Mouse (Mus musculus): Measurements from ENCODE around the gene Pitpna. TPM values are rescaled to one million over a fixed set of nuclear protein-coding genes. Genes with fewer than 3 reads are reported as not detected.

Gene Pitpna
- polyA plus RNA-seq, 1 experiment from 2014 or later = 61.9 TPM

- H3K4me1 ChIP-seq = no peaks in the 10 kb centered on the region
- H3K36me3 ChIP-seq (replicated peaks) = peaks cover 92% of the 10 kb centered on the region
- no peak overlapping the region for H3K4me3 ChIP-seq
- no peaks in the 10 kb centered on the region for H3K9me3 ChIP-seq
- no peaks in the 10 kb centered on the region for H3K27me3 ChIP-seq (ENCODE audit: poor library complexity, severe bottlenecking)
- WGBS = 92% methylated on average over 5 of the region's 5 CpGs
- DNase-seq (ENCODE audit: extremely low spot score, low spot score) = no peak
- H3K27ac ChIP-seq = no peak overlapping the region
Observed at GRCm38 (mm10) chr11:75604826-75605225, 16.9 kb downstream of the Pitpna start.

- H3K4me3 ChIP-seq = no peak overlapping the region
- no peaks in the 10 kb centered on the region for H3K4me1 ChIP-seq
- WGBS = 92% methylated on average over 1 of the region's 1 CpGs
- no peak for DNase-seq (ENCODE audit: extremely low spot score, low spot score)
- no peaks in the 10 kb centered on the region for H3K9me3 ChIP-seq
- H3K36me3 ChIP-seq (replicated peaks) = peaks cover 92% of the 10 kb centered on the region
- H3K27ac ChIP-seq = no peak overlapping the region
- no peaks in the 10 kb centered on the region for H3K27me3 ChIP-seq (ENCODE audit: poor library complexity, severe bottlenecking)
Observed at GRCm38 (mm10) chr11:75605318-75605717, 17.4 kb downstream of the Pitpna start.

GRCm38 (mm10) chr11:75608776-75609175 lies 20.9 kb downstream of the Pitpna start:
- Histone ChIP-seq H3K27me3 (ENCODE audit: poor library complexity, severe bottlenecking) (no peaks in the 10 kb centered on the region), H3K4me3 (no peak overlapping the region), H3K27ac (no peak overlapping the region), H3K9me3 (no peaks in the 10 kb centered on the region), H3K36me3 (replicated peaks) (peaks cover 93% of the 10 kb centered on the region), H3K4me1 (no peaks in the 10 kb centered on the region)
- DNase-seq (ENCODE audit: extremely low spot score, low spot score) = no peak
- 93% methylated on average over 5 of the region's 5 CpGs for WGBS

GRCm38 (mm10) chr11:75610021-75610420 lies 22.1 kb downstream of the Pitpna start:
- DNase-seq (ENCODE audit: extremely low spot score, low spot score) = no peak
- H3K36me3 ChIP-seq (replicated peaks) = peaks cover 95% of the 10 kb centered on the region
- whole genome bisulfite sequencing = 85% methylated on average over 2 of the region's 2 CpGs
- H3K9me3 ChIP-seq = no peaks in the 10 kb centered on the region
- no peak overlapping the region for H3K27ac ChIP-seq
- no peak overlapping the region for H3K4me3 ChIP-seq
- no peaks in the 10 kb centered on the region for H3K27me3 ChIP-seq (ENCODE audit: poor library complexity, severe bottlenecking)
- no peaks in the 10 kb centered on the region for H3K4me1 ChIP-seq

- Histone ChIP-seq H3K4me3 (no peak overlapping the region), H3K36me3 (replicated peaks) (peaks cover 90% of the 10 kb centered on the region), H3K27me3 (ENCODE audit: poor library complexity, severe bottlenecking) (no peaks in the 10 kb centered on the region), H3K4me1 (no peaks in the 10 kb centered on the region), H3K9me3 (no peaks in the 10 kb centered on the region), H3K27ac (no peak overlapping the region)
- WGBS = 95% methylated on average over 1 of the region's 1 CpGs
- no peak for DNase-seq (ENCODE audit: extremely low spot score, low spot score)
Observed at GRCm38 (mm10) chr11:75614769-75615168, 26.9 kb downstream of the Pitpna start.

GRCm38 (mm10) chr11:75615556-75615955 lies 27.7 kb downstream of the Pitpna start:
- H3K27ac ChIP-seq = no peak overlapping the region
- WGBS = 89% methylated on average over 2 of the region's 2 CpGs
- no peaks in the 10 kb centered on the region for H3K27me3 ChIP-seq (ENCODE audit: poor library complexity, severe bottlenecking)
- no peaks in the 10 kb centered on the region for H3K4me1 ChIP-seq
- DNase-seq (ENCODE audit: extremely low spot score, low spot score) = no peak
- no peak overlapping the region for H3K4me3 ChIP-seq
- H3K36me3 ChIP-seq (replicated peaks) = peaks cover 90% of the 10 kb centered on the region
- no peaks in the 10 kb centered on the region for H3K9me3 ChIP-seq

GRCm38 (mm10) chr11:75619133-75619532 lies 31.2 kb downstream of the Pitpna start:
- no peaks in the 10 kb centered on the region for H3K27me3 ChIP-seq (ENCODE audit: poor library complexity, severe bottlenecking)
- peaks cover 87% of the 10 kb centered on the region for H3K36me3 ChIP-seq (replicated peaks)
- 87% methylated on average over 5 of the region's 5 CpGs for WGBS
- H3K4me1 ChIP-seq = no peaks in the 10 kb centered on the region
- H3K9me3 ChIP-seq = no peaks in the 10 kb centered on the region
- H3K27ac ChIP-seq = no peak overlapping the region
- H3K4me3 ChIP-seq = no peak overlapping the region
- DNase-seq (ENCODE audit: extremely low spot score, low spot score) = no peak

GRCm38 (mm10) chr11:75620136-75620780 lies 32.4 kb downstream of the Pitpna start:
- no peaks in the 10 kb centered on the region for H3K4me1 ChIP-seq
- H3K36me3 ChIP-seq (replicated peaks) = peaks cover 83% of the 10 kb centered on the region
- H3K9me3 ChIP-seq = no peaks in the 10 kb centered on the region
- H3K4me3 ChIP-seq = no peak overlapping the region
- no peaks in the 10 kb centered on the region for H3K27me3 ChIP-seq (ENCODE audit: poor library complexity, severe bottlenecking)
- 94% methylated on average over 12 of the region's 12 CpGs for WGBS
- H3K27ac ChIP-seq = no peak overlapping the region
- DNase-seq (ENCODE audit: extremely low spot score, low spot score) = no peak

GRCm38 (mm10) chr11:75621426-75621825 lies 33.5 kb downstream of the Pitpna start:
- Histone ChIP-seq H3K9me3 (no peaks in the 10 kb centered on the region), H3K27me3 (ENCODE audit: poor library complexity, severe bottlenecking) (no peaks in the 10 kb centered on the region), H3K27ac (no peak overlapping the region), H3K4me1 (no peaks in the 10 kb centered on the region), H3K36me3 (replicated peaks) (peaks cover 85% of the 10 kb centered on the region), H3K4me3 (no peak overlapping the region)
- no peak for DNase-seq (ENCODE audit: extremely low spot score, low spot score)
- WGBS = 89% methylated on average over 2 of the region's 2 CpGs

- Histone ChIP-seq H3K9me3 (no peaks in the 10 kb centered on the region), H3K4me3 (no peak overlapping the region), H3K27me3 (ENCODE audit: poor library complexity, severe bottlenecking) (no peaks in the 10 kb centered on the region), H3K27ac (no peak overlapping the region), H3K36me3 (replicated peaks) (peaks cover 85% of the 10 kb centered on the region), H3K4me1 (no peaks in the 10 kb centered on the region)
- no peak for DNase-seq (ENCODE audit: extremely low spot score, low spot score)
- WGBS = 91% methylated on average over 2 of the region's 2 CpGs
Observed at GRCm38 (mm10) chr11:75622588-75623329, 34.9 kb downstream of the Pitpna start.

GRCm38 (mm10) chr11:75624102-75624554 lies 36.2 kb downstream of the Pitpna start:
- no peak for DNase-seq (ENCODE audit: extremely low spot score, low spot score)
- Histone ChIP-seq H3K4me1 (no peaks in the 10 kb centered on the region), H3K36me3 (replicated peaks) (peaks cover 85% of the 10 kb centered on the region), H3K27ac (0 out of 2 replicates have a peak overlapping the region, but pooled peaks have one; percentile 11), H3K9me3 (no peaks in the 10 kb centered on the region), H3K4me3 (no peak overlapping the region), H3K27me3 (ENCODE audit: poor library complexity, severe bottlenecking) (no peaks in the 10 kb centered on the region)
- WGBS = 71% methylated on average over 2 of the region's 2 CpGs

- no peaks in the 10 kb centered on the region for H3K27me3 ChIP-seq (ENCODE audit: poor library complexity, severe bottlenecking)
- no peaks in the 10 kb centered on the region for H3K9me3 ChIP-seq
- DNase-seq (ENCODE audit: extremely low spot score, low spot score) = no peak
- WGBS = 91% methylated on average over 4 of the region's 4 CpGs
- peaks cover 68% of the 10 kb centered on the region for H3K36me3 ChIP-seq (replicated peaks)
- peaks cover 11% of the 10 kb centered on the region for H3K4me1 ChIP-seq
- H3K4me3 ChIP-seq = no peak overlapping the region
- H3K27ac ChIP-seq = no peak overlapping the region
Observed at GRCm38 (mm10) chr11:75625820-75626219, 37.9 kb downstream of the Pitpna start.

GRCm38 (mm10) chr11:75630098-75630497 lies 42.2 kb downstream of the Pitpna start:
- peaks cover 34% of the 10 kb centered on the region for H3K36me3 ChIP-seq (replicated peaks)
- no peaks in the 10 kb centered on the region for H3K9me3 ChIP-seq
- peak overlapping the region; percentile 87 for H3K27ac ChIP-seq
- WGBS = 23% methylated on average over 5 of the region's 5 CpGs
- no peaks in the 10 kb centered on the region for H3K27me3 ChIP-seq (ENCODE audit: poor library complexity, severe bottlenecking)
- peaks cover 28% of the 10 kb centered on the region for H3K4me1 ChIP-seq
- DNase-seq (ENCODE audit: extremely low spot score, low spot score) = no peak
- peak overlapping the region; percentile 81 for H3K4me3 ChIP-seq

All from forebrain, embryonic 10.5 days (tissue).